Mouse (Mus musculus) CH12.LX (cell line): ENCODE results near the gene Nras.

Experiments
- EP300 ChIP-seq: IDR thresholded peaks from 2 replicates; pipeline ENCODE4 v1.6.1; 2011; ENCODE audit warnings: low read length, improper control_type of control experiment
- KAT2A ChIP-seq: IDR thresholded peaks from 2 replicates; pipeline ENCODE4 v1.6.1; 2012; ENCODE audit warnings: low read length, improper control_type of control experiment, inconsistent platforms; ENCODE audit not compliant: insufficient replicate concordance
- ZNF384 ChIP-seq: IDR thresholded peaks from 2 replicates; pipeline ENCODE4 v1.6.1; 2012; ENCODE audit warnings: low read depth, low read length, improper control_type of control experiment, inconsistent platforms

DNA sequence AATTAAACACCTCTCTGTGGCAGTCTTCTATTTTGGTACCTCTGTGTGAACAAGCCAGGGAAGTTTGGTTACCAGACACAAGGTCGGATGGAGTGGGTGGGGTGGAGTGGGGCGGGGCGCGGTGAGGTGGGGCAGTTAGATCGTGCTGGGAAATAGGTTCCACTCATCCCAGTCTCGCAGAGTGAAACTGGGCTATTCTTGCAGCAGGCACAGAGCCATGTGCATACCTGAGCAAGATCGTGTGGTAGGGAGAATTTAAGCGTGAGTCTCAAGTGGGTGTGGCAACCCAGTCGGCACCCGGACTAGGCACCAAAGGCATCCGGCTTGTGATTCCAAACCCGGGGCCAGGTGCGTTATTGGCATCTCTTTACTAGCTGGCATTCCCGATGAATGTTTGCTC, 43.8 kb downstream of the Nras start:
- no peak for TF ChIP-seq ZNF384
- no peak for TF ChIP-seq KAT2A
- TF ChIP-seq EP300 = no peak
